Mouse (Mus musculus): ENCODE measurements around the gene Ralgps1.
"Not testable (repeated sequence)": the region's sequence is repeated elsewhere in the genome, so short reads cannot be mapped to it uniquely, and the experiment has no call there.

Gene Ralgps1

DNA sequence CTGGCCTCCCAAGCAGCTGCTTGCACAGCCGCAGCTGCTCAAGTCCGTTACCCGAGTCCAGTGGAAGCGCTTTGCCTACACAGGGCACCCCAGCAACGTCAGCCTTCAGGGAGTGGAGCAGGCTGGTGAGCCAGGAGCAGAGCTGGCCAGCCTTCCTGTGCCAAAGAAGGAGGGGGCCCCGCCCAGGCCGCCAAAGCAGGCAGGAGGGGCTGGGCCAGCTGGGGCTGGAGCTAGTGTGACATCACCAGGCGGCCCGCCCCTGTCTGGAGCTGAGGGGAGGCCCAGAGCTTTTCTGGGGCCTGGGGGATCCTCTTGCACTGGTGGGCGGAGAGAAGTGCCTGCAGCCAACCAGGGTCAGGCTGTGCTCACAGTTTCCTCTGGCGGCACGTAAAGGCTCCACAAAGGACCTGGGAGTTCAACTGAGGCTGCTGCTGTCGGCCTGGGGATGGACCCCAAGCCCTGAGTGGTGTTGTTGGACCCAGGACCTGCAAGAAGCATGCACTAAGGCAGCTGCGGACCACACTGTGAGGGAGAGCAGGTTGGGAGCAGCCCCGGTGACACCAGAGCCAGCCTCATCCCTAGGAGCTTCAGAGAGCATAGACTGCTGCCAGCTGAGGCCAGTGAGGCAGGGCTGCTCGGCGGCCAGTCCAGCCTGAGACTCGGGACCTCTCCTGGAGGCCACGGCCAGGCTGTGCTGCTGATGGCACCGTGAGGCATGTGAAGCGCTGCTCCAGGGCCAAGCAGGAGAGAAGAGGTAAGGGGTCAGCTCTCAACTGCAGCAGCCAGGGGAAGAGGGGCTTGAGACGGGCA, 155.4 kb downstream of the Ralgps1 start, which contains the start of gene Angptl2:
Gene Angptl2 (plus strand): TSS at position 370 of the 810 bp plus-strand sequence.
- DNase-seq (ENCODE audit: low spot score in 2 of 2): peak; percentile 60 to 74

DNA sequence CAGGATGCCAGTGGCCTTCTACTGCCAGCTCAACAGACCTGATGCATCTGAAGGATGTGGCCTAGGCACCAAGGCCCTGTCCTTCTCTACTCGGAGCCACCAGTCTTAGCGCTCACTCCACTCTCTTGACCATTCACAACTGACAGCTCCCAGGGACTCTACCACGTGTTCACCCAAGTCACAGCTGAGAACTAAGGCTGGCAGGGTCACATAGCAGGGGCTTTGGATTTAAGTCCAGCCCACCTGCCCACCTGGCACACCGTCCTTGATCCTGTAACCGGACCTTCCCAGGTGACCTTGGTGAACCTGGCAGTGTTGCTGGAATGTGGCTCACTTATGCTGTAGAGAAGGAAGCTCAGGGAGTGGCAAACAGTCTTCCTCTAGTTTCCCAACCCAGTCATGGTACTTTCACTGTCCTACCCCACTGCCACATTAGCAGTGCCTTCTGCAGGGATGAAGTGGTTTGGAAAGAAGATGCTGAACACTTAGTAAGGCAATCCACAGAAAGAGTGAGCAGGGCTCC, 156.0 kb downstream of the Ralgps1 start:
- DNase-seq (ENCODE audit: low spot score in 2 of 2): no peak

- DNase-seq (ENCODE audit: low spot score in 2 of 2): not testable (repeated sequence)
Measured at GRCm38 (mm10) chr2:33211263-33211662, 160.0 kb downstream of the Ralgps1 start.

DNA sequence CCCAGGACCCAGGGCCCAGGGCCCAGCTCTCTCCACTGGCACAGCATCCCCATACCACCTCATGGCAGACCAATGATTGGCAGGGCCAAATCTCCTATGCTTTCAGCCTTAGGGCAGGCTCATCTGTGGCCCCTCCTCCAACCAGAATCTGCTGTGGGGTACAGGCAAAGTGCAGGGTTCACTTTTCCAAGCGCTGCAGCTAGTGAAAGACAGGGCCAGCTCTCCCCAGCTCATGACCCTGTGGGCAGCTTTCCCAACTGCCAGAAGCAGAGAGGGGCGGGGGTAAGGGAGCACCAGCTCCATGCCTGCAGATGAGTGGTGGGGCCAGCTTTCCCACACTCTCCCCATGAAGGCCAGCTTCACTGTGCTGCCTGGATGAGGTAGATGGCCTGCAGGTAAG, 160.4 kb downstream of the Ralgps1 start:
- no peak for DNase-seq (ENCODE audit: low spot score in 2 of 2)

DNA sequence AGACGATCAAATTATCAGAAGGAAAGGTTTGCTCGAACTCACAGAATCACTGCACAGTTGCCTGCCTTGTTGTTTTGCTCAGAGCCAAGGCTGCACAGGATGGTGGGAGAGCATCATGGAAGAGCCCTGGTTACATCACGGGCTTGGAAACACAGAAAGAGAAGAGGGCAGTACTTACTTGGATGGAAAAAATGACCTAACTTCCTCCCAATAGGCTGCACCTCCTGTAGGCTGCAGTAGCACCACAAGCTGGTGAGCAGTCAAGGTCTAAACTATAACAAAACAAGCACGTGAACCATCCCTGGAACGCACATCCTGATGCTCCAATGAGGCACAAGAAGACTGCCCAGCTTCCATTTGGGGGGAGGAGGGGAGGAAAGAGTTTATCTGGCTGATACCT, 163.2 kb downstream of the Ralgps1 start:
- DNase-seq (ENCODE audit: low spot score in 2 of 2): no peak

DNA sequence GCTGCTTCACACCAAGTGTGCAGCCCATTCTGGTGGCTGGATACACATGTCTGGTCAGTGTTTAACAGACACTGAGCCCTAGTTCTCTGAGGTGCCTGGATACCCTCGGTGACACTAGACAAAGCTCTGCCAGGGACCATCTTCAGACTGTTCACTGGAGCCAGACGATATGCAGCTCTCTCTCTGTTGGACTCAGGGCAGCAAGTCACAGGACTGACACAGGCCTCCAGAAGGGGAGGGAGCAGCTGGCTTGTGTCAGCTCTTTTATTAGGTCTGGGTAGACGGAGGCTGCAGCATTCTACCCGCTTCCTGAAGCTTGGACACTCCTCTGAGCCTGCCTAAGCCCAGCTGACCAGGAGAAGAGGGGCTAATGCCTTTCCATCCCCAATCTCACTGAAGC, 164.2 kb downstream of the Ralgps1 start:
- no peak for DNase-seq (ENCODE audit: low spot score in 2 of 2)

GRCm38 (mm10) chr2:33205939-33206525, 165.3 kb downstream of the Ralgps1 start:
- DNase-seq (ENCODE audit: low spot score in 2 of 2): peak; percentile 52 to 61

DNA sequence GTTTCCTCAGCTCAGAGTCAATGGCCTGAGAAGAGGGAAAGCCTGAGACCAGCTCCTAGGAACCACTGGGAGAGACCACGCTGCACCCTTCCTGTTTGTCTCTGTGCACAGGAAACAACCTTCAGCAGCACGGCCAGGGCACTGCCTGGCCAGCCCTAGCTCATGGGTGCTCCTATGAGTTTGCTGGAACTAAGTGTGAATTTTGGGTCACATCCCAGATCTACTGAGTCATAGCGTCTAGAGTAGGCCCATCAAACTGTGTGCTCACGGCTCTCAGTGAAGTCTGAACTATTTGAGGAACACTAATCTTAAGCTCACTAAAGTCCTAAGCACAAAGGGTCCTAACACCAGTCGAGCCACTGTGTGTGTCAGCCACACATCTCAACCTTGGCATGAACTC, 166.3 kb downstream of the Ralgps1 start:
- no peak for DNase-seq (ENCODE audit: low spot score in 2 of 2)

- no peak for DNase-seq (ENCODE audit: low spot score in 2 of 2)
Measured at GRCm38 (mm10) chr2:33203284-33203683, 168.0 kb downstream of the Ralgps1 start.

GRCm38 (mm10) chr2:33200368-33201068, 170.8 kb downstream of the Ralgps1 start:
- no peak for DNase-seq (ENCODE audit: low spot score in 2 of 2)

GRCm38 (mm10) chr2:33189976-33190375, 181.3 kb downstream of the Ralgps1 start:
- DNase-seq (ENCODE audit: low spot score in 2 of 2): no peak

DNA sequence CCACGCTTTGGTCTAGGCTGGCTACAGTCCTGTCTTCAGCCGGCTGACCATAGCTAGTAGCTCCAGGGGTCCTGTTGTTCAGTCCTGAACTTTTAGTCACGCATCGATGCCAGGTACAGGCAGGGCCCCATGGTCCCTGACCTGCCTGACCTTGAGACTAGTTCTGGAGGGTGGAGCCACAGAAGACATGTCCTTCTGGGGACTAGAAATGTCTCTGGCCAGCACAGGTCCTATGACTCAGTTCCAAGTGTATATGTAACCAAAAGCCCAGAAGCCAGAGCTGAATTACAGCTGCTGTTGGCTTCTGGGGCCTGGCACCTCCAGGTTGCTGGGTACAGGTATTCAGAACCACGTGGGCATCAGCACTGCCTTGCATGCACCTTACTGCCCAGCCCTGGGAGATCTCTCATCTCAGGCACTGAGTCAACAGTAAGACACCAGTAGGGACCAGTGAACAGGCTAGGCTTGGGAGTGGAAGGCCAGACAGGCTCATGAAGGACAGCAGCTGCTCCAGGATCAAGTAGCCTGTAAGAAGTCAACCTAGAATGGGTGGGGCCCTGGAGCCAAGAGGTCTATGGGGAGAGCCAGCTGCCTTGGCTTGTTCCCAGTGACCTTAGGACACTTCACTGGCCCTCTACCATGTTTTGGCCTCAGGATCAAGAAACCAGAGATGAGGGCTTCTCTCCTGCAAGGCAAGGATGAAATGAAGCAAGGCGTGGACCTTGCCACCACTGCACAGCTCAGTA, 182.2 kb downstream of the Ralgps1 start:
- no peak for DNase-seq (ENCODE audit: low spot score in 2 of 2)

DNA sequence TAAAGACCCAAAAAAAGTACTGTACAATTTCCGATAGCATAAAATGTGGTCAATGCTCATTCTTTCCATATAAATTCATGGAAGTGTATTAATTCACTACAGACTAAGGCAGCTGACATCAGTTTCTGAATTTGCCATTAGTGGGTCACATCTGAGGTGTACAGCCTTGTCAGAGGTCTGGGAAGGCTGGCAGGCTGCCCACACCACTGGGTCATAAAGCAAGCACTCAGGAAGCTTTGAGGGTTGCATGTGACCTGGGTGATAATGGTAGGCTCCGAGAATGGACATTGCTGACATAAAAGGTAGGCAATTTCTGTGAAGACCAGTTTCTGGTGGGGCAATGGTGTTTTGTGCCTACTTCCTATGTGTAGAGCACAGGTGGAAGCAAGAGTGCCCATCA, 183.4 kb downstream of the Ralgps1 start:
- no peak for DNase-seq (ENCODE audit: low spot score in 2 of 2)

DNA sequence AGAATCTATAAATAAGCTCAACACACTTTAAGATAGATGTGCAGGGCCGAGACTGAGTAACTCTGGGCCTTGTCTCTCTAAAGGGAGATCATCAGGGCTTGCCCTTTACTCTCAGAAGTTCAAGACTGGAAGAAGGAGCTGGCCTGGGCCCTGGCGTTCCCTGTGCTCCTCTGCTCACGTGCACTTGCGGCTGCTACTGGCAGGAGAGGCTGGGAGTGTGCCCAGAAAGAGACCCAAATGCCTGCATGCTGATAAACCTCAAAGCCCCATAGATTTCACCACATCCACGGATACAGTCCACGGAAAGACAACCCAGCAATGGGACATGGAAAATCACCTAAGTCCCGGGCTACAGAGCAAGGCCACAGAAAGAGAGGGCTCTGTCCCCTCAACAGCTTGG, 184.8 kb downstream of the Ralgps1 start:
- no peak for DNase-seq (ENCODE audit: low spot score in 2 of 2)

DNA sequence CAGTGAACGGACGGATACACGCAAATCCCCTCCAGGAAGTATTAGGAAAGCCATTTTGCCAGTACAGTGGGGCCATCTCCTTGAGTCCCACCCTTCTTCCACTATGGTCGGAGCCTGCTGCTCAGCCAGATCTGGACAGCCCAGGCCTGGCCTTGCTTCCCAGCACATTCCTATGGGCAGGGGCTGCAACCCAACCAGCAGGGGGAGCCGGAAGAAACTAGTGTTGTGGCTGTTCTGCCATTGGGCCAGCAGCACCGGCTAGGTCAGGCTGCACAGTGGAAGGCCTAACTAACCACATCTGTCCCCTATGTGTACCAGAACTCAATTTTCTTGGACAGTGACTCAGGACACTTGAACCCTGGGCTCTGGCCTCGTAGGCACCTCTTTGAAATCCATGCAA, 186.0 kb downstream of the Ralgps1 start:
- DNase-seq (ENCODE audit: low spot score in 2 of 2): no peak

DNA sequence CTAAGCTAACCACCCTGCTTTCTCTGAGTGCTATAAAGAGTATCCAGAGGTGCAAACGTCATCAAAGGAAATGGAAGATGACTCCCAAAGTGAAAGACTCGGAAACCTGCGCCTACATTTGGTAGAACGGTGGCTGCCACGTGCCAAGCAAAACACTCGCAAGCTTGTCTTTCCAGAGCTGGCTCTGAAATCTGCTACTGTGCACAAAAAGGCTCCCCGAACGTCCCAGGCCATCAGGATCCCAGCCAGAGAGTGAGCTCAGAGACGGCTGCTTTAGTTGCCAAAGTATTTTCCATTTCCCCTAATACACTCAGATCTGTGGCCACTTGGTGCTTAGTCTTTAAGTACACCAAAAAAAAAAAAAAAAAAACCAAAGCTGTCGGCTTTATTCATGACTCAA, 186.6 kb downstream of the Ralgps1 start:
- DNase-seq (ENCODE audit: low spot score in 2 of 2): no peak

DNA sequence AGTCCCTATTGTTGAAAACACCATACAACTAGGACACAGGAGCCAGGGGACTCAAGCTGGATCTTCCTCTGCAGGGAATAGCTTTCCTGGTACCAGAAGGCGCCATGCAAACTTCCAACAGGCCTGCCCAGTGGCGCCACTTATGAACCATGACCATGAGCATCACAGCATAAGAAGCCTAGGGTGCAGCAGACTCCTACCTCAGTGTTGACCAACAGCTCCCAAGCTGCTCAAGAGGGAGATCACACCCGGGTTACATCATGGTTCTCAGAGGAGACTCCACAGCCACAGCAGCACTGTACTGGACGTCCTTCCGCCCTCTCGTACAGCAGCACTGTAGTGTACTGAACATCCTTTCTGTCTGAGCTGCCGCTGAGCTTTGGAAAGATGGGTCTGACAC, 188.0 kb downstream of the Ralgps1 start:
- DNase-seq (ENCODE audit: low spot score in 2 of 2): no peak

- DNase-seq (ENCODE audit: low spot score in 2 of 2): peak; percentile 44 to 46
Measured at GRCm38 (mm10) chr2:33179930-33180630, 191.2 kb downstream of the Ralgps1 start.

DNA sequence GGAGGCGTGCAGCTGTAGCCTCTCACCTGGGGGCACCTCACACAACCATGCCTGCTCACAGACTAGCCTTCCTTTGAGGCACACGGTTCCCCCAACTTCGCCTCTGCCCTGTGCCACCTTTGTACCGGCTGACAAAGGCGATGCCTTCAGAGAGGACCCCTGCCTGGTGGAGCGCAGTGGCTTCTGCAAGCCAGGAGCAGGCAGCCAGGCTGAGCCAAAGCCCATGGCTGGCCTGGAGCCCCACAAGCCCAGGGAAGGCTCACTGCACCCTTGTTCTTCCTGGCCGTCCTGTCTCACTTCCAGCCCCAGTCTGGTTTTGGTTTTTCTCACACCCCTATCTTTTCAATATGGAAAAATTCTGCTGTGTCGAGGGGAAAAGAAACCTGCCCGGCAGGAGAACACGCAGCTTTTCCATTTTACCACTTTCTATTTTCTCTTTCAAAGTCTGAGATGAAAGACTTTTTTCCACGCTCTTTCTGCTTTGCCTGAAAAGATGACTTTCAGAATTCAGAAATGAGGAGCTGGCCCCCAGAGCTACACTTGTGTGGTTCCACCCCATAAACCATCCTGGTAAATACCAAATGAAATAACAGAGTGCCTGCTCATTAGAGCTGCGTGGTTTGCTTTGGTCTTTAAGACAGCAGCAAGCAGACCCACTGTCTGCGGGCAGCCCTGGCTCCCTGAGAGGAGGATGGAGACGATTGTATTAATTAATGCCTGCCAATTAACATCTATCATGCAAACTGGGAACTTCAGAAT, 191.9 kb downstream of the Ralgps1 start:
- DNase-seq (ENCODE audit: low spot score in 2 of 2): no peak

DNA sequence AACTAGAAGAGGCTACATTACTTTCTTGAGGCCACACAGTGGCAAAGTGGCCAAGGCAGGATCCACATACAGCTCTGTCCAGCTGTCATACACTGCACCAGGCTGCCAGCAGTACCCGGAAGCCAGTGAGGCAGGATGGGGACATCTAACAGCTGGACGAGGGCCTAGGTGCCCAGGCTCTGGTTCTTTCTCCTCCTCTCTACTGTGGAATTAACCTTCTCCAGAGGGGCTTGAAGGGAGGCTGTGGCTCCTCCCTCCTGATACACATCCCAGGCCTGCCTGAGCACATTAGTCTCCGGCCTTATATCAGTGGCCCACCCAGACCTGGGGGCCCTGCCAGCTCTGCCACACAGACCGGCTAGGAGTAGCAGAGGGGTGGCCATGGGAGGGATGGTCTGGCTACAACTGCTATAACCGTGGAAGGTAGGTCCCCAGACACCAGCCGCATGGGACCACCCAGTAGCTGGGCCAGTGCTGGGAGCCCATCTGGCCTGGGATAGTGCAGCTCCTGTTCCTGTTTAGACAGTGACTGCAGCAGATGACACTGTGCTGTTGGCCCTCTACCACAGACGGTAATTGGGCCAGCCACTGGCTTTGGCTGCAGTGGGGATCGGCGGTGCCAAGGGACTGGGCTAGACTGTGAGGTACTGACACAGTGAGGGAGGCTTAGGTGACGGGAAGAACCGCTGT, 192.9 kb downstream of the Ralgps1 start:
- no peak for DNase-seq (ENCODE audit: low spot score in 2 of 2)

Data from right cerebral cortex, adult 2 months (tissue).